Mouse (Mus musculus): ENCODE results near the gene Slc7a14. TPM values are rescaled to one million over a fixed set of nuclear protein-coding genes. Genes with fewer than 3 reads are reported as not detected.

The Slc7a14 gene
- polyA plus RNA-seq, 1 experiment from 2014 or later: 0.92 TPM

DNA sequence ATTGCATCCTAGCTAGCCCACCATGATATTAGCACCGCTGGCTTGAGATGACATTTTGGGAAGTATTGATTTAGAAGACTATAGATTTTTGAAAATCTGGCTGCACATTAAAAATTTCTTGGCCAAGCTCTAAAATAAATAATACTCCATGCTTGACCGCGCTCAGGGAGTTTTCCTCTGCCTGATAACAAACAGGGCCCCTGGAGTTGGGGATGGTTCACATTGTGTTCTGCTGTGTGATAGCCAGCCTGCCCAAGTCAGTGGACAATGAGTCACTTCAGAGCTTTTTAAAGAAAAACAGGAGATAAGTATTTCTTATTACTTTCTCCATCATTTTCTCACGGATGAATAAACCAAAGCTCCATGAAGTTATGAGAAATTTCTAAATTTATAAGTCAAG is 90.1 kb downstream of the Slc7a14 start:
- Histone ChIP-seq H3K27ac (no peak overlapping the region), H3K27me3 (no peaks in the 10 kb centered on the region), H3K4me2 (no peak overlapping the region), H3K9ac (no peak overlapping the region), H3K36me3 (replicated peaks) (no peaks in the 10 kb centered on the region), H3K9me3 (no peaks in the 10 kb centered on the region), H3K4me3 (replicated peaks) (no peak overlapping the region), H3K4me1 (no peaks in the 10 kb centered on the region)
- WGBS: 92% methylated on average over 4 of the region's 4 CpGs
- ATAC-seq (ENCODE audit: low FRiP score): no peak

GRCm38 (mm10) chr3:31219483-31219882 is 90.7 kb downstream of the Slc7a14 start:
- Histone ChIP-seq H3K9ac (no peak overlapping the region), H3K9me3 (no peaks in the 10 kb centered on the region), H3K4me3 (replicated peaks) (no peak overlapping the region), H3K36me3 (replicated peaks) (no peaks in the 10 kb centered on the region), H3K27ac (no peak overlapping the region), H3K27me3 (no peaks in the 10 kb centered on the region), H3K4me2 (no peak overlapping the region), H3K4me1 (no peaks in the 10 kb centered on the region)
- ATAC-seq (ENCODE audit: low FRiP score): no peak
- 90% methylated on average over 7 of the region's 7 CpGs for WGBS

GRCm38 (mm10) chr3:31217523-31217922 is 92.7 kb downstream of the Slc7a14 start:
- Histone ChIP-seq H3K9me3 (no peaks in the 10 kb centered on the region), H3K4me1 (peaks cover 8% of the 10 kb centered on the region), H3K36me3 (replicated peaks) (no peaks in the 10 kb centered on the region), H3K27ac (no peak overlapping the region), H3K9ac (no peak overlapping the region), H3K4me2 (no peak overlapping the region), H3K4me3 (replicated peaks) (no peak overlapping the region), H3K27me3 (no peaks in the 10 kb centered on the region)
- ATAC-seq (ENCODE audit: low FRiP score): no peak
- WGBS: 79% methylated on average over 10 of the region's 10 CpGs

DNA sequence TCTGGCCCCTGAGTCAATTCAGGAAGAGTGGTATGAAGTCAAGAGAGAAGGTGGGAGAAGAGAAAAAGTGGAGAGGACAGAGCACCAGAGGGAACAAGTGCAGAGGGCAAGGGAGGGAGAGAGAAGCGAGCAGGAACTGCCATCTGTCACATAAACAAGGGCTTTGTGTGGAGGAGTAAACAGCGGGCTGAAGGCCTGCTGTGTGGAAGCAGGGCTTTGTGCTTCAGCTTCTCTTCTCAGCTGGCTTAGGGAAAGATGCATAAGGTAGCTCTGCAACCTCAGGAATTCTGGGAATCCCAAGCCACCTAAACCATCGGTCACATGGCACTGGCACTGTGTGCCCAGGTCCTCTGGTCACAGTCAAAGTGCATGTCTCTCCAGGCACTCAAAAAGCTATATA is 96.4 kb downstream of the Slc7a14 start:
- WGBS: 19% methylated on average over 3 of the region's 3 CpGs
- peak; percentile 64; the same call in 1 of the 2 replicates for ATAC-seq (ENCODE audit: low FRiP score)
- H3K27ac ChIP-seq: peak overlapping the region; percentile 65; the same call in 1 of the 2 replicates

GRCm38 (mm10) chr3:31212205-31213038 is 97.8 kb downstream of the Slc7a14 start:
- ATAC-seq (ENCODE audit: low FRiP score): no peak

More for the DNA sequence above, 96.4 kb downstream of the Slc7a14 start:
- H3K36me3 ChIP-seq (replicated peaks): no peaks in the 10 kb centered on the region
- H3K4me2 ChIP-seq: no peak overlapping the region
- peaks cover 15% of the 10 kb centered on the region for H3K4me1 ChIP-seq
- H3K4me3 ChIP-seq (replicated peaks): no peak overlapping the region
- no peak overlapping the region for H3K9ac ChIP-seq
- no peaks in the 10 kb centered on the region for H3K27me3 ChIP-seq
- H3K9me3 ChIP-seq: no peaks in the 10 kb centered on the region

DNA sequence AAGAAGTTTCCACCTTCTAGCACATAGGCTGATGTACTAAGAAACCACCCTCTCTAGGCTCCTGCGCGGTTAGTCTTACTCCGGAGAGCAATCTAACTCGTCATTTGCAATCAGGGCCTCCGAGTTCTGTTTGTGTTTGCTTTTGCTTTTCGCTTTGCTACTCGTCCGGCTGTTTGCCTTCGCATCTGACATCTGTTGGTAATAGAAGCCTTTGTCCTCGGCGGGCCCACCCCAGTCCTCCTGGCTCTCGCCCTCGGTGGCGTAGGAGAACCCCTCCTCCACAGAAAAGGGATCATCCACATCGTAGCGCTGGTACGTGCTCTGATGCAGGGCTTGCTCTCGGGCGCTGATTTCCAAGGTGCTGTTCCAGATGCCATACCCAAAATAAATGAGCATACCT is 101.2 kb downstream of the Slc7a14 start:
- H3K4me2 ChIP-seq: peak overlapping the region; percentile 35
- H3K27ac ChIP-seq: no peak overlapping the region
- no peaks in the 10 kb centered on the region for H3K9me3 ChIP-seq
- ATAC-seq (ENCODE audit: low FRiP score): no peak
- no peaks in the 10 kb centered on the region for H3K36me3 ChIP-seq (replicated peaks)
- no peaks in the 10 kb centered on the region for H3K27me3 ChIP-seq
- H3K4me1 ChIP-seq: peaks cover 18% of the 10 kb centered on the region
- WGBS: 11% methylated on average over 19 of the region's 19 CpGs
- H3K9ac ChIP-seq: no peak overlapping the region
- H3K4me3 ChIP-seq (replicated peaks): no peak overlapping the region

More at GRCm38 (mm10) chr3:31212205-31213038, 97.8 kb downstream of the Slc7a14 start:
- H3K27ac ChIP-seq: no peak overlapping the region
- no peak overlapping the region for H3K4me3 ChIP-seq (replicated peaks)
- WGBS: 67% methylated on average over 9 of the region's 9 CpGs
- H3K36me3 ChIP-seq (replicated peaks): no peaks in the 10 kb centered on the region
- no peaks in the 10 kb centered on the region for H3K27me3 ChIP-seq
- peaks cover 20% of the 10 kb centered on the region for H3K4me1 ChIP-seq
- H3K9me3 ChIP-seq: no peaks in the 10 kb centered on the region
- H3K9ac ChIP-seq: no peak overlapping the region
- H3K4me2 ChIP-seq: no peak overlapping the region

GRCm38 (mm10) chr3:31208458-31208994 is 101.7 kb downstream of the Slc7a14 start:
- WGBS: 22% methylated on average over 6 of the region's 6 CpGs
- ATAC-seq (ENCODE audit: low FRiP score): no peak
- no peaks in the 10 kb centered on the region for H3K27me3 ChIP-seq
- H3K4me2 ChIP-seq: no peak overlapping the region
- no peak overlapping the region for H3K9ac ChIP-seq
- no peak overlapping the region for H3K27ac ChIP-seq
- H3K4me1 ChIP-seq: peaks cover 14% of the 10 kb centered on the region
- no peaks in the 10 kb centered on the region for H3K36me3 ChIP-seq (replicated peaks)
- H3K4me3 ChIP-seq (replicated peaks): no peak overlapping the region
- no peaks in the 10 kb centered on the region for H3K9me3 ChIP-seq

- H3K27me3 ChIP-seq: no peaks in the 10 kb centered on the region
- WGBS: 78% methylated on average over 4 of the region's 4 CpGs
- H3K4me2 ChIP-seq: no peak overlapping the region
- no peak overlapping the region for H3K27ac ChIP-seq
- H3K4me3 ChIP-seq (replicated peaks): no peak overlapping the region
- no peaks in the 10 kb centered on the region for H3K9me3 ChIP-seq
- no peak overlapping the region for H3K9ac ChIP-seq
- no peaks in the 10 kb centered on the region for H3K36me3 ChIP-seq (replicated peaks)
- peaks cover 11% of the 10 kb centered on the region for H3K4me1 ChIP-seq
- no peak for ATAC-seq (ENCODE audit: low FRiP score)
These were observed 102.1 kb downstream of the Slc7a14 start for GRCm38 (mm10) chr3:31208046-31208445.

DNA sequence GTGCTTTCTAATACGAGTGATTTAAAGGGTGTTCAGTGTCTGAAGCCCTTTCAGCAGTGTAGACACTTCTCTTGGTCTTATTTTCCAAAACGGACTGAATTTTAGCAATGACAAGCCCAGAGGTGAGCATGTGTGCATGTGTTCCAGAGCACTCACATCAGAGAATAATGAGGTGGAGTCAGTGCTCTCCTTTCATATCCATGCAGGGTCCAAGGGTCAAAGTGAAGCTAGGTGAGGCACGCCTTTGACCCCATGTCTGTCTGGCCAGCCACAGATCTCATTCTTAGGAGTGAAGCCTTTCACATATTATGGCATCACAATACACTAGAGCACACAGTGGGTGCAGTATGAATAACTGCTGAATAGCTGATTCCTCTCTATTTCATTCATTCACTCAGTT is 105.0 kb downstream of the Slc7a14 start:
- WGBS: 91% methylated on average over 3 of the region's 3 CpGs
- no peaks in the 10 kb centered on the region for H3K27me3 ChIP-seq
- H3K4me2 ChIP-seq: no peak overlapping the region
- H3K4me1 ChIP-seq: peaks cover 11% of the 10 kb centered on the region
- no peak for ATAC-seq (ENCODE audit: low FRiP score)
- no peak overlapping the region for H3K27ac ChIP-seq
- no peaks in the 10 kb centered on the region for H3K9me3 ChIP-seq
- H3K36me3 ChIP-seq (replicated peaks): no peaks in the 10 kb centered on the region
- H3K9ac ChIP-seq: no peak overlapping the region
- H3K4me3 ChIP-seq (replicated peaks): no peak overlapping the region

GRCm38 (mm10) chr3:31203947-31204346 is 106.2 kb downstream of the Slc7a14 start:
- H3K9me3 ChIP-seq: no peaks in the 10 kb centered on the region
- no peak for ATAC-seq (ENCODE audit: low FRiP score)
- no peak overlapping the region for H3K4me3 ChIP-seq (replicated peaks)
- no peak overlapping the region for H3K4me2 ChIP-seq
- peaks cover 6% of the 10 kb centered on the region for H3K4me1 ChIP-seq
- H3K36me3 ChIP-seq (replicated peaks): no peaks in the 10 kb centered on the region
- no peak overlapping the region for H3K9ac ChIP-seq
- no peaks in the 10 kb centered on the region for H3K27me3 ChIP-seq
- H3K27ac ChIP-seq: no peak overlapping the region
- WGBS: 97% methylated on average over 11 of the region's 11 CpGs

DNA sequence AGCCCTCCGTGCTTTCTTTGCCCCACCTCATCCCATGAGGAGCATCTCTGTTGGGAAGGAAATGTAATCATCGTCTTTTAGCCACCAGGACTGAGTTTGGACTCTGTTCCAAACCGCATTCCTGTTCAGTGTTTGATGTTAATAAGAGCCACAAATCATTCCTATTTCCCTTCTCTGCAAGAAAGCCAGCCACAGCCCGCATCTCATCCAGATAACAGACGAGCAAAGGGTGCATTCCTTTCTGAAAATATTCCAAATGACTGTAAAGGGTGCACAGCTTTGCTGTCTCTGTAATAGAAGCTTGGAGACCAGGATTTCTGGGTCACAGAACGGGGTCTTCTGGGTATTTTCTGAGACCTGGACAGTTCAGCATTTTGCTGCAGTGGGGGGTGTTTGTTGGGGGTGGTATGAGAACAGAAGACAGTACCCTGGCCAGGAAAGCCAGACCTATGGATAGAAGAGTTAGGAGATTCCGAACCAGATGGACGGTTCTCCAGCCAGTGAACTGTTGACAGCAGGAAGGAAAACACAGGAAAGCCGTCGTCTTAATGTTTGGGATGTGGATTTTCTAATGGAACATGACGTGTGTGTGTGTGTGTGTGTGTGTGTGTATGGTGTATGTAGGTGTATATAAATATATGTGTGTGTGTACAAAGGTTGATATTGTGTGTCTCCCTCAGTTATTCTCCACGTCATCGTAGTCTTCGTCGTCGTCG is 110.9 kb downstream of the Slc7a14 start:
- no peak overlapping the region for H3K27ac ChIP-seq
- ATAC-seq (ENCODE audit: low FRiP score): no peak
- H3K4me2 ChIP-seq: no peak overlapping the region
- H3K27me3 ChIP-seq: no peaks in the 10 kb centered on the region
- no peaks in the 10 kb centered on the region for H3K9me3 ChIP-seq
- no peaks in the 10 kb centered on the region for H3K36me3 ChIP-seq (replicated peaks)
- 89% methylated on average over 16 of the region's 17 CpGs for WGBS
- no peak overlapping the region for H3K9ac ChIP-seq
- H3K4me1 ChIP-seq: no peaks in the 10 kb centered on the region
- H3K4me3 ChIP-seq (replicated peaks): no peak overlapping the region

DNA sequence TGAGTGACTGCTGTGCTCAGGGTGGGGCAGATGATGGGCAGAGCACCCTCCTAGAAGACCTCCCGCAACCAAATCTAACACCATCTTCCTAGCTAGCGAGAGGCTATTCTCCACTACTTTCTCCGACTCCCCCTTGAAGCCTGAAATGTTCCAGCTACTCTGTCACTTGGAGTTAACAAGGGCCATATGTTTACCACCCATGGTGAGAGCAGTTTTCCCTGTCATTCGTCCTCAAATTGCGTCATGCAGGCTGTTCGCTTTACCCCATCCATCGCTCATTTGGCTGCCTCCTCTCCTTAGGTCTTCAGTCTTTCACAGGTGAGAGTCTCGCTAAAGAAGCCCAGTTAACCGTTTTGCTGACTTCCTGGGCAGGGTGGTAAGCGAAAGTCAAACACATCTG is 118.8 kb downstream of the Slc7a14 start:
- Histone ChIP-seq H3K9me3 (no peaks in the 10 kb centered on the region), H3K9ac (no peak overlapping the region), H3K27ac (no peak overlapping the region), H3K4me3 (replicated peaks) (no peak overlapping the region), H3K4me1 (no peaks in the 10 kb centered on the region), H3K4me2 (no peak overlapping the region), H3K36me3 (replicated peaks) (no peaks in the 10 kb centered on the region), H3K27me3 (no peaks in the 10 kb centered on the region)
- WGBS: 85% methylated on average over 10 of the region's 10 CpGs
- ATAC-seq (ENCODE audit: low FRiP score): no peak
